Mouse (Mus musculus): Measurements from ENCODE around the gene Tiam1. TPM values are rescaled to one million over a fixed set of nuclear protein-coding genes. Genes with fewer than 3 reads are reported as not detected.

Tiam1 gene
- 1 to 10 TPM in 1 of 2 experiments, under 1 TPM in 1; 0.77 to 1.5 TPM for total RNA-seq (2023)

DNA sequence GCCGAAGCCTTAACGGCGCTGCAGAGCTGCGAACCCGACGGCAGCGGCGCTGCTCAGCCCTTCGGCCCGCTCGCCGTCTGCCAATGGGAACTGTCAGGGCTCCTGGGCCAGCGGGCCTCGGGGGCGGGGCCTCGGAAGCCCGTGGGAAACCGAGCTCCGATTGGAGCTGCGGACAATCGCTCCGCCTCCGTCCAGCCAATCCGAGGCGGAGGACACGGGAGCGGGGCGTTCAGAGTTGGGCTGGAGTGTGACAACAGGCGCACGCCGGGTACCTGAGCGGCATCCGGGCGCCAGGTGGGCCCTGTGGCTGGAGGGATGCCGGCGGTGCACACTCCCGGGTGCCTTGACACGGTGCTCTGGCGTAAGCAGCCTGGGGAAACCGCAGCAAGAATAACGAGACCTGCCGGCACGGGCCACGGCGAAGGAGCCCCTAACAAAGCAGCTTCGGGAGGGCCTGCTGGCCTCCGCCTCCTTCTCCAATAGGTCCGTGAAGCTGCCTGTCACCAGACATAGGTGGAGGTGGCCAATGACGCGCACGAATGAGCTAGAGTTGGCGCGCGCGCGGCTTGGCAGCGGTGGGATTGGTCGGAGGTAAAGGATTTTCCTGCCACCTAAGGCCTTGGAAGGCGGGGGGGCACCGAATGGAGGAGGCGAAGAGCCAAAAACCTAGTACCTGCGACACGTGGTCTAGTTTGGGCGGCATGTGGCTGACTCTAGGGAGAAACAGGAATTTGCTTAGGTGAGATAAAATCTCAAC, at the start of gene Tiam1:
TSS of gene Tiam1 (minus strand) at position 10 of the 757 bp plus-strand sequence.

Other genes starting within 250 kb of the Tiam1 start
- gene Sod1, start 77.0 kb upstream of the Tiam1 start, total RNA-seq (2023): 100 to 1,000 TPM; 201 to 203 TPM
- gene Scaf4, start 140.7 kb upstream of the Tiam1 start, total RNA-seq (2023): 100 to 1,000 TPM; 155 to 157 TPM
- gene Hunk, start 242.2 kb upstream of the Tiam1 start, total RNA-seq (2023): not detected